Mouse (Mus musculus) heart, embryonic 15.5 days (tissue): Measurements from ENCODE around the gene Cyp4f39. TPM values are rescaled to one million over a fixed set of nuclear protein-coding genes. Genes with fewer than 3 reads are reported as not detected.

Source experiments
- ATAC-seq: fragments of 200-750 bp; cut with Nextera tagmentation; replicated peaks from 2 replicates; pipeline ENCODE4 v1.8.0; 2017; ENCODE audit warnings: low read depth, moderate TSS enrichment; ENCODE audit not compliant: insufficient number of reproducible peaks, insufficient read depth, low FRiP score
- H3K27ac ChIP-seq: fragments of 300-500 bp; sonication (generic); 2 replicates; pipeline ENCODE4 v1.5.1; 2015; ENCODE audit warnings: mild to moderate bottlenecking, inconsistent platforms
- H3K27me3 ChIP-seq: fragments of 300-500 bp; sonication (generic); 2 replicates; pipeline ENCODE4 v1.6.1; 2015; ENCODE audit warnings: inconsistent platforms
- H3K36me3 ChIP-seq: fragments of 300-500 bp; sonication (generic); 2 replicates; pipeline ENCODE4 v1.6.1; 2015; ENCODE audit warnings: mild to moderate bottlenecking, inconsistent platforms
- H3K4me1 ChIP-seq: fragments of 300-500 bp; sonication (generic); replicated peaks from 2 replicates; pipeline ENCODE4 v1.6.1; 2015; ENCODE audit warnings: inconsistent platforms
- H3K4me2 ChIP-seq: fragments of 300-500 bp; sonication (generic); 2 replicates; pipeline ENCODE4 v1.6.1; 2015; ENCODE audit warnings: inconsistent platforms, mild to moderate bottlenecking, moderate library complexity
- H3K4me3 ChIP-seq: fragments of 300-500 bp; sonication (generic); 2 replicates; pipeline ENCODE4 v1.5.1; 2015; ENCODE audit warnings: mild to moderate bottlenecking, inconsistent platforms
- H3K9ac ChIP-seq: fragments of 300-500 bp; sonication (generic); 2 replicates; pipeline ENCODE4 v1.6.1; 2015; ENCODE audit warnings: mild to moderate bottlenecking, inconsistent platforms
- H3K9me3 ChIP-seq: fragments of 300-500 bp; sonication (generic); replicated peaks from 2 replicates; pipeline ENCODE4 v1.6.1; 2016; ENCODE audit warnings: inconsistent platforms
- WGBS: fragments of 180-500 bp; shearing (Covaris S2); methylation state at CpG from one replicate; pipeline ENCODE4 v1.1.7; 2015; ENCODE audit warnings: mixed read lengths; 5-methylcytosine and 5-hydroxymethylcytosine counted together
- polyA plus RNA-seq: library from polyadenylated mRNA; unstranded; fragments of >200 nt; fragmentation: Nextera tagmentation; extraction: Ambion mirVana; gene quantifications from 2 replicates; pipeline ENCODE4 v1.2.1, GENCODE M21; 2015

Gene Cyp4f39
- 0.49 and 0.58 TPM in 2 replicates for polyA plus RNA-seq

DNA sequence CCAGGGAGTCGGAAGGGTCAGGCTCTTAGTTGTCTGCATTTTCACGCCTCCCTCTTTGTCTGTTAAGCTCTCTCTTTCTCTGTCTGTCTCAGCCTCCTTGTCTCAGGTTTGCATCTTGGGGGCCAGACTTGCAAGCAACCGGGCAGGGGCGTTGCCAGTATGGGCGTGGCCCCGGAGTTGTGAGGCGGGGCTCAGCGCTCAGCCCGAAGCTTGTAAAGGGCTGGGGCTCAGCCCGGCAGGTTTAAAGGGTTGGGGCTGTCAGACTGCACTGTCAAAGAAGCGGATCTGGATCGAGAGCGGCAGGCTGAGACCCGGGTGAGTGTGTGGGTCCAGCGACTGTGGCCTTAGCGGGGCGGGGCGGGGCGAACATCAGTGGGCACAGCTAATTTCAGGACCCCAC lies at the start of gene Cyp4f39:
TSS of gene Cyp4f39 (plus strand) at position 242 of the 400 bp plus-strand sequence.
- ATAC-seq: no peak; the same call in 1 of the 2 replicates
- Histone ChIP-seq H3K4me3 (peak within 1 kb of the TSS; percentile 34), H3K9ac (no peak within 1 kb of the TSS)

DNA sequence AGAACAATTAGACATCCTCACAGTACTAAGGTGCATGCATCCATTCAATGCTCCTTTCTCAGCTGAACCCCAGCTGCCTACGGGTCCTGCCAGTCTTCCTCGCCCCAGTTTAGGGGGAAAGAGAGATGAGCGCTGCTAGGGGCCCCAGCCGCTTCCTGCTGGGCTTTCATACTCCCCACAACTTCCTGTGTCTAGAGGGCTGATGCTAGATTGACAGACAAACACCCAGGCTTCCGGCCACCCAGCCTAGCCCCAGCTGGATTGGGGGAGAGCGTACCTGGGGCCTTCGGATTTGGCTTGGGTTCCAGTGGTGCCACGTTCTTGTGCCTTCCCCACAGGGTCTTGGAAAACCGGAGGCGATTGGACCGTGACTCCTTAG lies 49.8 kb upstream of the Cyp4f39 start:
- no peak overlapping the region for H3K27ac ChIP-seq
- no peak overlapping the region for H3K4me2 ChIP-seq
- H3K27me3 ChIP-seq: peaks cover 23% of the 10 kb centered on the region
- 67% methylated on average over 11 of the region's 11 CpGs for WGBS
- no peaks in the 10 kb centered on the region for H3K36me3 ChIP-seq
- H3K9ac ChIP-seq: 0 out of 2 replicates have a peak overlapping the region, but pooled peaks have one; percentile 2
- peak overlapping the region; percentile 25 for H3K4me3 ChIP-seq
- H3K9me3 ChIP-seq: no peaks in the 10 kb centered on the region
- ATAC-seq: no peak
- H3K4me1 ChIP-seq: no peaks in the 10 kb centered on the region

More for the DNA sequence above, at the start of gene Cyp4f39:
- Histone ChIP-seq H3K27ac (no peak within 1 kb of the TSS), H3K36me3 (no peaks in the 10 kb centered on the region), H3K27me3 (peaks cover 23% of the 10 kb centered on the region), H3K9me3 (no peaks in the 10 kb centered on the region), H3K4me2 (peak within 1 kb of the TSS; percentile 64), H3K4me1 (peaks cover 10% of the 10 kb centered on the region)
- 2% methylated on average over 19 of the region's 19 CpGs for WGBS

DNA sequence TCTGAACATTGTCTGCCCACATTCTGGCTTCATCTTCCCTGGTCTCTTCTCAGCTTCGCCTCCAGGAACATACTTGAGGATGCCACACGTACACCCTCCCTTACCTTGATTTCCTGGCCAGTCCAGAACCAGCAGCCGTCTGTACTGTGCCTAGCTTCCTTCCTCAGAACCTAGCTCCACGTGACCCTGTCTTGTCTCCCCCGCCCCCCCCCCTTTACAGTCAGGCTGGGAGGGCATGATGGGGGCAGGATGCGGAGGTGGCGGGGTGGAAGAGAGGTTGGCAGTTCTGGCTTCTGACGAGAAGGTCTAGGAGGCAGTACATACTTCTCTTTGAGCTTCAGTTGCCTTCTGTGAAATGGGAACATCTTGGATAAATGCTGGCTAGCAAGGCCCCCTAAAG lies 49.1 kb upstream of the Cyp4f39 start, which contains the start of gene Rasal3:
TSS of gene Rasal3 (minus strand) at position 167 of the 400 bp plus-strand sequence.
- H3K27me3 ChIP-seq: peaks cover 17% of the 10 kb centered on the region

DNA sequence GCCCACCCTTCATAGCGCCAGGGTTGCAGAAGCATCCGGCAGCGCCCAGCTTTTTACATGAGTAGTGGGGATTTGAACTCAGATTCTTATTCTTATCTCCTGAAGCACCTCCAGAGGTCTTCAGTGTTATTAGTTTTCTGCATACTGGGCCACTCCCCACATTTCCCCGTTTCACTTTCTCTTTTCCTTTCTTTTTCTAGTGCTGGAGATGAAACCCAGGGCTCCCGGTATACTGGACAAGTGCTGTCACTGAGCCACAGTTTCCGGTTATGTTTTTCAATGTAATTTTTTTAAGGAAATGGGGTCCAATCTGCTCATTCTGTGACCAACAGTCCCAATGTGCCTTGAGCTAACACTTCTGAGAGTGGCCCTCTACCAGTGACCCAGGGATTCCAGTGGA lies 40.6 kb upstream of the Cyp4f39 start:
- H3K4me2 ChIP-seq: no peak overlapping the region
- H3K27ac ChIP-seq: no peak overlapping the region
- WGBS: 76% methylated on average over 6 of the region's 6 CpGs
- ATAC-seq: no peak
- no peak overlapping the region for H3K9ac ChIP-seq
- H3K4me1 ChIP-seq: no peaks in the 10 kb centered on the region
- H3K27me3 ChIP-seq: peaks cover 27% of the 10 kb centered on the region
- no peaks in the 10 kb centered on the region for H3K36me3 ChIP-seq
- no peaks in the 10 kb centered on the region for H3K9me3 ChIP-seq
- H3K4me3 ChIP-seq: no peak overlapping the region

More for the DNA sequence above, 49.1 kb upstream of the Cyp4f39 start, which contains the start of gene Rasal3:
- 64% methylated on average over 8 of the region's 8 CpGs for WGBS
- H3K4me3 ChIP-seq: peak within 1 kb of the TSS; percentile 25
- 0 out of 2 replicates have a peak within 1 kb of the TSS, but pooled peaks have one; percentile 2 for H3K9ac ChIP-seq
- H3K4me2 ChIP-seq: no peak within 1 kb of the TSS
- no peaks in the 10 kb centered on the region for H3K9me3 ChIP-seq
- no peaks in the 10 kb centered on the region for H3K4me1 ChIP-seq
- no peaks in the 10 kb centered on the region for H3K36me3 ChIP-seq
- H3K27ac ChIP-seq: no peak within 1 kb of the TSS
- ATAC-seq: no peak; the same call in 1 of the 2 replicates

DNA sequence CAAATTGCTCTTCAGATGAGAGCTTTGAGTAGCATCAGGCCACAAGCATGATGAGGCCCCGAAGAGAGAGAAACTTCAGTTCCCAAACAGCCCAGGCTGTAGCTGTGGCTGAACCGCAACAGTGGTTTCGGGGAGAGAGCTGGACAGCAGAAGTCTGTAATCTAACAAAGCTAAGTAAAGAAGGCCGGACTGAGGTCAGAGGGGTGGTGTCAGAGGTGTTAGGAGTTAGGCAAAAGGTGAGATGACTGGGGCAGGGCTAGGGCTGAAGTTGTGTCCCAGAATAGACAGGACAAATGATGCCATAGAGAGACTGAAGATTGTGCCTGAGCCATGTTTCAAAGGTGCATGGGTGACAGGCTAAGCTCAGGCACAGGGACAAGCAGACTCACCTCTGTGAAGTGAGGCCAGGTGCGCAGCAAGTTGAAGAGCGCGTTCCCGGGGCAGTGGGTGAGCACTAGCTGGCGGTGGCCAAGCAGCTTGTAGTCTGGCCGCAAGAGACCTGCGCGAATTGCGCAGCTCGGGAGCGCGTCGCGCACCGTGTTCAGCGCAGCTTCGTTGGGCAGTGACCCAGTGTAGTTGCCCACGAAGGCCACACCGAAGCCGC lies 37.0 kb upstream of the Cyp4f39 start:
- Histone ChIP-seq H3K9me3 (no peaks in the 10 kb centered on the region), H3K4me1 (no peaks in the 10 kb centered on the region), H3K27ac (no peak overlapping the region), H3K27me3 (peaks cover 28% of the 10 kb centered on the region), H3K9ac (no peak overlapping the region), H3K4me2 (peak overlapping the region; percentile 35; the same call in 1 of the 2 replicates), H3K4me3 (0 out of 2 replicates have a peak overlapping the region, but pooled peaks have one; percentile 6), H3K36me3 (no peaks in the 10 kb centered on the region)
- no peak for ATAC-seq
- 32% methylated on average over 24 of the region's 24 CpGs for WGBS

DNA sequence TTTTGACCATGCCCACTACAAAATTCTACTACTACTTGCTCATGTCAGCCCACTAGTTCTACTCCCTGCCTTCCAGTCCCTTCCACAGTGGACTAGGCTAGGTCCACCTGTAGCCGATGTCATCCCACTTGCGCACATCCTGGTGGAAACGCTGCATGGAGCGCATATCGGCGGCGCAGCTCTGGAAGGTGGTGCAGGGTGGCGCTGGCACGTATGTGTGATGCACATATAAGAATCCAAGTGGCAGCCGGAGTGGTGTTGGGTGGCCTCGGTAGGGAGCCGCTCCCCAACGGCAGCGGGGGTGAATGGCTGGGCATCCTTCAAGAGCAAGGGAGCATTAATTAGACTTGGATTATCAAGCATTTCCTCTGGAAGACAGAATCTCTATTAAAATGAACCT lies 35.8 kb upstream of the Cyp4f39 start:
- 92% methylated on average over 14 of the region's 14 CpGs for WGBS
- no peak overlapping the region for H3K27ac ChIP-seq
- H3K9me3 ChIP-seq: no peaks in the 10 kb centered on the region
- H3K27me3 ChIP-seq: peaks cover 28% of the 10 kb centered on the region
- H3K36me3 ChIP-seq: no peaks in the 10 kb centered on the region
- no peaks in the 10 kb centered on the region for H3K4me1 ChIP-seq
- no peak overlapping the region for H3K4me2 ChIP-seq
- no peak for ATAC-seq
- H3K4me3 ChIP-seq: no peak overlapping the region
- H3K9ac ChIP-seq: no peak overlapping the region

DNA sequence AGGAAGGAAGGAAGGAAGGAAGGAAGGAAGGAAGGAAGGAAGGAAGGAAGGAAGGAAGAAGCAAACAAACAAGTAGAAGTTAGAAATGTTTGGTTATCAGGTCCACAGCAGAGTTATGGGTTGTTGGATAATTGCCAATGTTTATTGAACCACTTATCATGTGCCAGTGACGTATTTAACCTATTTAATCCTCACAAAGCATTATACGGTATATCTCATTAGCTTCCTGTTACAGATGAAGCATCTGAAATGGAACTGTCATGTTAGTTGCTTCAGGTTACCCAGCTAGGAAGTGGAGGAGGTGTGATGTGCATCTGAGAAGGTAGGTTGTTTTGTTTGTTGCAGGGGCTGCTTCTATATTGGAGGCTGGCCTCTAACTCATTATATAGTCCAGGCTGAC lies 32.5 kb upstream of the Cyp4f39 start:
- no peak overlapping the region for H3K27ac ChIP-seq
- H3K4me3 ChIP-seq: no peak overlapping the region
- peaks cover 17% of the 10 kb centered on the region for H3K27me3 ChIP-seq
- no peaks in the 10 kb centered on the region for H3K36me3 ChIP-seq
- H3K4me1 ChIP-seq: no peaks in the 10 kb centered on the region
- no peaks in the 10 kb centered on the region for H3K9me3 ChIP-seq
- ATAC-seq: no peak
- H3K4me2 ChIP-seq: no peak overlapping the region
- H3K9ac ChIP-seq: no peak overlapping the region
- WGBS: 60% methylated on average over 2 of the region's 2 CpGs

DNA sequence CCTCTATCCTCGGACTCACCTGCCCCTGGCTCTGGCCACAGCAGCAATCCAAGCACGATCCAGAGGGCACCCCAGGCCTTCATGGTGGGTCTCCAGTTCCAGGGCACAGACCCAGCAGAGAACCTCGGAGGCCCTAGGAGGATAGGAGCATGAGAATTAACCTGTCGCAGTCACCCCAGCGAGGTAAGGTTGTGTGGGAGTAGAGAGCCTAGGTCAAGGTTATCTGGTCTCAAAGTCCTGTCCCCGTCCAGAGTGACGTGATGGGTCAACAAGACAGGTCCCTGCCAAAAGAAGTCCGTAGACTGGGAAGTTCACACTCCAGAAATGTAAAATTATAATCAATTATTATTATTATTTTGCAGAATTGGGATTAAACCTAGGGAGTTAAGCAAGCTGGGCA lies 31.7 kb upstream of the Cyp4f39 start:
- Histone ChIP-seq H3K36me3 (no peaks in the 10 kb centered on the region), H3K9ac (no peak overlapping the region), H3K4me2 (no peak overlapping the region), H3K27ac (no peak overlapping the region), H3K27me3 (peaks cover 9% of the 10 kb centered on the region), H3K4me3 (no peak overlapping the region), H3K9me3 (no peaks in the 10 kb centered on the region), H3K4me1 (no peaks in the 10 kb centered on the region)
- no peak for ATAC-seq
- WGBS: 73% methylated on average over 8 of the region's 8 CpGs

DNA sequence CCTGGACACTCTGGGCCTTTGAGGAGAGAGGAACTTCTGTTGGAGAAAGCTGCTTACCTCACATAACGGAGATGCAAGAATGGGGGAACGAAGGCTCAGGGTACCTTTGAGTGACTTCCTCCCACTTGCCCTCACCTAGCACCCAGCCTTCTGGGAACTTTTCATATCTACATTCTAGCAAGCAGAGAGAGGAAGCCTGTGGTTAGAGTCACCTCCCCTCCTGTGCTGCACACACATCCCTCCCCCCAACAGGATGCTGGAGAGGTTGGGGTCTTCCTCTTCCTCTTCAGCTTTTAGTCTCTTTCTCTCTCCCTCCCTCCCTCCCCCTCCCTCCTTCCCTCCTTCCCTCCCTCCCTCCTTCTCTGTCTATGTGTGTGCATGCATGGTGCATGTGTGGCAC lies 28.5 kb upstream of the Cyp4f39 start, which contains the start of gene Pglyrp2:
TSS of gene Pglyrp2 (minus strand) at position 134 of the 400 bp plus-strand sequence.
- Histone ChIP-seq H3K9ac (no peak within 1 kb of the TSS), H3K27me3 (peaks cover 7% of the 10 kb centered on the region), H3K4me1 (no peaks in the 10 kb centered on the region), H3K4me2 (no peak within 1 kb of the TSS), H3K9me3 (no peaks in the 10 kb centered on the region), H3K4me3 (no peak within 1 kb of the TSS), H3K27ac (no peak within 1 kb of the TSS), H3K36me3 (no peaks in the 10 kb centered on the region)
- WGBS: 83% methylated on average over 2 of the region's 2 CpGs
- ATAC-seq: no peak

DNA sequence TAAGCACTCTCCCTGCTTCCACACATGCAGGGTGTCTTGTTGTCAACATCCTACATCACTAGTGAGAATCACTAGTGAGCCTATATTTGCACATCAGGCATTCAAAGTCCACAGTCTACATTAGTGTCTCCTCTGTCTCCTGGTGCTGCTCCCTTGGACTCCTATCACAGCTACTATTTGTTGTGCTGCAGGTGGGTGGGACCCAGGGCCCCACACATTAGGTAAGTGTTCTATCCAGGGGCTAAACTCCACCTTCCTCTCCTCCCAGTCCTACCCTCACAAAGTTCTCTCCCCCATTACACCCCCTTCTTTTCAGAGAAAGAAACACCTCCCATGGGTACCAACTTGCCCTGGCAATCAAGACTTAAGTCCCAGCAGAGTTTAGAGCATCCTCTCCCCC lies 25.9 kb upstream of the Cyp4f39 start:
- no peak for ATAC-seq
- H3K4me2 ChIP-seq: no peak overlapping the region
- H3K27me3 ChIP-seq: peaks cover 8% of the 10 kb centered on the region
- no peaks in the 10 kb centered on the region for H3K36me3 ChIP-seq
- no peaks in the 10 kb centered on the region for H3K9me3 ChIP-seq
- no peak overlapping the region for H3K9ac ChIP-seq
- no peaks in the 10 kb centered on the region for H3K4me1 ChIP-seq
- no peak overlapping the region for H3K4me3 ChIP-seq
- H3K27ac ChIP-seq: no peak overlapping the region

DNA sequence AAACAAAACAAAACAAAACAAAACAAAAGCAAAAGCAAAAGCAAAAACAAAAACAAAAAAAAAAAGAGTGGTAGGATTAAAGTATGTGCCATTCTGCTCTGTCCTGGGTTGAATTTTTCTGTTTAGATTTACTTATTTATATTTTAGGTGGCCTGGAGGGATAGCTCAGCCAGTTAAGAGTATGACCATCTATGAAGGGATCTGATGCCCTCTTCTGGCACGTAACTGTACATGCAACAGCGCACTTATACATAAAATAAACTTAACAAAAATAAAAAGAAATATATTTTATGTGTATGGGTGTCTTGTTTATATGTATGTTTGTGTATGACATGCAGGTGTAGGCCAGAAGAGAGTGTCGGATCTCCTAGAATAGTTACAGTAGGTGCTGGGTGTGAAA lies 20.6 kb upstream of the Cyp4f39 start:
- Histone ChIP-seq H3K9ac (no peak overlapping the region), H3K4me3 (no peak overlapping the region), H3K27ac (no peak overlapping the region), H3K4me2 (no peak overlapping the region), H3K9me3 (no peaks in the 10 kb centered on the region), H3K36me3 (no peaks in the 10 kb centered on the region), H3K4me1 (no peaks in the 10 kb centered on the region), H3K27me3 (peaks cover 5% of the 10 kb centered on the region)
- WGBS: 53% methylated on average over 3 of the region's 3 CpGs
- ATAC-seq: no peak

DNA sequence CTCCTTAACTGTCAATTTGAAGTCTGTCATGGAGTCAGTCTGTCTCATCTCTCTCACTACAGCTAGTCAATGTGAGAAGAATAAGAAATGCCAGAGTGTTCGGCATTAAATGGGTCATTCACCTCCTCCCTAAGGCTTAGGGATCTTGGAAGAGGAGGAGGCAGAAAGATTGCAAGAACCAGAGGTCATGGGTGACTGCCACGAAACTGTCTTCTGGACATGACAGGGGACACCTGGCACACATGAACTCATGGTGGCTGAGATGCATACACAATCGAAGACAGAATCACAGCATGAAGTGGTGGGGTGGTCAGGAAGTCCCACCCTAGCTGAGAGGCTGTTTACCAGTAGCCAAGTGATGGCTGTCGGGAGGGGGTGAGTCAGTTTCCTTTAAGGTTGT lies 18.2 kb upstream of the Cyp4f39 start:
- no peak for ATAC-seq
- no peak overlapping the region for H3K4me2 ChIP-seq
- no peak overlapping the region for H3K9ac ChIP-seq
- peaks cover 3% of the 10 kb centered on the region; the same call in 1 of the 2 replicates for H3K27me3 ChIP-seq
- H3K36me3 ChIP-seq: no peaks in the 10 kb centered on the region
- 56% methylated on average over 4 of the region's 4 CpGs for WGBS
- H3K9me3 ChIP-seq: no peaks in the 10 kb centered on the region
- H3K4me3 ChIP-seq: no peak overlapping the region
- H3K4me1 ChIP-seq: no peaks in the 10 kb centered on the region
- H3K27ac ChIP-seq: no peak overlapping the region
